Mouse (Mus musculus) layer of hippocampus, postnatal 10 days (tissue): ENCODE data around the gene Cdhr3. TPM values are rescaled to one million over a fixed set of nuclear protein-coding genes. Genes with fewer than 3 reads are reported as not detected.
"Not testable (repeated sequence)": the region's sequence is repeated elsewhere in the genome, so short reads cannot be mapped to it uniquely, and the experiment has no call there.

Source experiments
- DNase-seq, 2 experiments: peaks; one replicate each; pipeline ENCODE4 v3.0.0; 2021; ENCODE audit warnings: low spot score in 2 of 2
- microRNA-seq, 2 experiments: library from miRNA; unstranded; fragments of <30 nt; microRNA quantifications; one replicate each; pipeline ENCODE4 v1.2.0; 2021
- total RNA-seq, 2 experiments: library from RNA; stranded (reverse); gene quantifications; 2 replicates each; pipeline ENCODE4 v1.2.3; 2021

Cdhr3 gene
- total RNA-seq, 2 experiments from 2014 or later = 1.2 to 2.5 TPM

DNA sequence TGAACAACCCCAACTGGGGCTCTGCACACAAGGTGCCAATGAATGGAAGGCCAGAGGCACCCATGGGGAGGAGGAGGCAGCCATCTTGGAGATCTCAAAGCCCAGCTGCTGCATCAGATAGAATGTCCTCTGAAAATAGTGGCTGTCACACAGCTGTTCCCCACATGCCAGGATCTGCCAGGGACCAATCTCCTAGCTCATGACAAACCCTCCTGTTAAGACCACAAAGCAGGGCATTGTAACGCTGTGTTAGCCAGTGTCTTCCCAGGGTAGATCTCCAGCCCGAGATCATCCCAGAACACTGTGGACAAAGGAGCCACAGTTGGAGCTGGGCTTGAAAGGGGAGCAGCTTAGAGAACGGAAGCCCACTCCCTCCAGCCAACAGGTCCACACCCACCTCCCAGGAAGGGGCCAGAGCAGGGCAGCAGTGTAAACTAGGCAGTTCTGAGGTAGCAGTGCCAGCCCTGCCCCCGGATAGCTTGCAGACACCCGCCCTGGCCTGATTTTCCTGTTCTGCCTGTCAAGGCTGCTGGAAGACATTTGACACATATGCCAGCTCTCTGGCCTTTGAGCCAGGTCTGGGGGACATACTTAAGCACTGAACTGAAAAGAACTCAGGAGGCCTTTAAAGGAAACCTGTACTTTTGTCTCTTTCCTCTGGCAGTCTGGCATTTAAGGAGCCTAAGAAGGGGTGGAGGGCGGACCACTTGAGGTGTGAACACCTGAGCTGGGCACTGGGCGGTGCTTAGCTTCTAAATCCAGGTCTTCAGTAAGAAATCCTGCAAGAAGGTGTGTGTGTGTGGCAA is 84.2 kb downstream of the Cdhr3 start:
- no peak for DNase-seq

DNA sequence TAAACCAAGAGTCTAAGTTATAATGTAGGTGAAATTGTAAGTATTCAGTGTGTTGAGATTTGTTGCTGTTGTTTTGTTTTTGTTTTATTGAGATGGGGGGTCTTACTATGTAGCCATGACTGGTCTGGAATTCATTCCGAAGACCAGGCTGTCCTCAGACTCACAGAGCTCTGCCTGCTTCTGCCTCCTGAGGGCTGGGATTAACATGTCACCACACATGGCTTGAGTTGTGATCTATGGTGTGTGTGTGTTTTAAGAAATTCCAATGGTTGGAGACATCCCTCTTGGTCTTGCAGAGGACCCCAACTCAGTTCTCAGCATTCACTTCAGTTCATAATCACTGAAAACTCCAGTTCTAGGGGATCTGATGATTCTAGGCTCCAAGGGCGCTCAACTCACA is 85.5 kb downstream of the Cdhr3 start:
- no peak for DNase-seq

DNA sequence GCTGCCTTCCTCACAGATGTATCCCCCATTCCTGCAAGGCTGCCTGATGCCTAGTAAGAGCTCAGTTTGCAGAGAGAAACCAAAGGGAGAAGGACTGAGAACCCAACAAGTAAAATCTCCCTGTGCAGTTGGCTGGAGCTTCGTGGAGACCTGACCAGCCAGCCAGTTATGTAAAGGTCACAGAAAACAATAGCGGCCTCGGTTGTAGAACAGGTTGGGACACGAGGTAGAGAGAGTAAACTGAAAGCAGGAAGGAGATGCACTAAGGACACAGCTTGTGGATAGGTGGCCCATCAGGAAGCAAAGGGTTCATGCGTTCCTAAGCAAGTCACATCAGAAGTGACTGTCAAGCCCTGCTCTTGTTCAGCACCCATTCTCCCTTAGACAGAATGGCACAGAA is 86.8 kb downstream of the Cdhr3 start:
- DNase-seq = no peak

DNA sequence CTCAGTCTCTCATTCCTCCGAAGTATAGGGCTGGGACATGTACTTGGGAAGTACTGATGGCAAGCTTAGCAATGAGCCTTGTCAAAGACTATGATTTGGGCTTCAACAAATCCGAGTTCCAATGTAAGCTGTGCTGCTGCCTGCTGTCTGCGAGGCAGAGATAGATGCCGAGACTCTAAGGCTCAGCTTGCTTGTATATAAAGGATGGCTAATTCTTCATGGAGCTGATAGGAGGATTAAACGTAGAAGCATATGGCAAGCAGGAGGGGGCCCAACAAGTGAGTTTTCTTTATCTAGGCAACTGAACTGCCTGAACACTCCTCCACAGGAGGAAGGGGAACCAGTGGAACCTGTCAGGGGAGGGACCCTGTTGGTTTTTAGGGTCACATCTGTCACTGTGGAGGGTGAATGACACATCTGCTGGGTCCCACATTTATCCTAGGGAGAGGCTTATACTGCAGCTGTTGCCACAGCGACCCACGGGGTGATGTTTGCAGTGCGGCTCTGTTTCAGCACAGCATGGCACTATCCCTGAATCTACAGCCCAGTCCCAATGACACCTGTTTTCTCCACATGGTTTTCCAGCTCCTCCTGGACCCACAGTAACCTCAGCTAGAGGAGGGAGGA is 89.2 kb downstream of the Cdhr3 start:
- no peak for DNase-seq

DNA sequence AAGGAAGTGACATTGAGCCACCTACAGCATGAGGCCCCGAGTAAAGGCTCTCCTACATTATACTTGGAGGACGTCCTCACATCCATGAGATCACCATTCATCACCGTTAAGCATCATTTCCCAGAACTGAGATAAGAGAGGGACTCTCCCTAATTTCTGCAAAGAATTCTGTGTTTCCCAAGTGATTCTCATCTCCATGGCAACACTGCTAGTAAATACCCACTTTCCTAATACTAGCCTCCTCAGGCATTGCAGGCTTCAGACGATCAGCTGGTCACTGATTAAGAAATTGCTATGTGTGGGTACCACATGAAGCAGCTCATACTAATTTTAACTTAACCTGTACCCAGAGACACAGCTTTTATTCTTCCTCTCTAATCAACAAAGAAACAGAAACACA is 92.3 kb downstream of the Cdhr3 start:
- DNase-seq = no peak

DNA sequence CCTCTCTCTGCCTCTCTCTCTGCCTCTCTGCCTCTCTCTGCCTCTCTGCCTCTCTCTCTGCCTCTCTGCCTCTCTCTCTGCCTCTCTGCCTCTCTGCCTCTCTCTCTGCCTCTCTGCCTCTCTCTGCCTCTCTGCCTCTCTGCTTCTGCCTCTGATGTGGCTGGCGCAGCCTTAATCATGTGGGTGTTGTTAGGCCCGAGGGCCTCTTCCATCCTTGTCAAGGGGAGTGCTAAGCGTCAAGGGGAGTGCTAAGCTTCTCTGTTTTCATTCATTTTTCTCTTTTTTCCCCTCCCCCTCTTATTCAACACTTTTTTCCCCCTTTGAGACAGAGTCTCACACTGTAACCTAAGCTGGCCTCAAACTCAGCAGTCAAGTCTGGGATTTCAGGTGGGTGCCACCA is 92.9 kb downstream of the Cdhr3 start:
- DNase-seq = not testable (repeated sequence)

DNA sequence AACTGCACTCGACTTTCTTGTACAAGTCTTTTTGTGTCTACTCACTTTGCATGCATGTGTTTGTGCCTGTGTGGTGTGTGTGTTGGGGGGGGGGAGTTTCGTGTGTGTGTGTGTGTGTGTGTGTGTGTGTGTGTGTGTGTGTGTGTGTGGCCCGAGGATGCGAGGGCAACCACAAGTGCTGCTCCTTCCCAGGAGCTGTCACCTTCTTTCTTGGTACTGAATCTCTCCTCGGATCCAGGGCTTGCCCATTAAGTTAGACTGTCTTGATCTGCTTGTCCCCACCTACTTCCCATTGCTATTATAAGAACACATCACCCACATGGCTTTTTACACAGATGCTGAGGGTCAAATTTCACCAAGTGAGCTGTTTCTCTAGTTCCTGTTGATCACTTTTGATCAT is 93.9 kb downstream of the Cdhr3 start:
- no peak for DNase-seq

DNA sequence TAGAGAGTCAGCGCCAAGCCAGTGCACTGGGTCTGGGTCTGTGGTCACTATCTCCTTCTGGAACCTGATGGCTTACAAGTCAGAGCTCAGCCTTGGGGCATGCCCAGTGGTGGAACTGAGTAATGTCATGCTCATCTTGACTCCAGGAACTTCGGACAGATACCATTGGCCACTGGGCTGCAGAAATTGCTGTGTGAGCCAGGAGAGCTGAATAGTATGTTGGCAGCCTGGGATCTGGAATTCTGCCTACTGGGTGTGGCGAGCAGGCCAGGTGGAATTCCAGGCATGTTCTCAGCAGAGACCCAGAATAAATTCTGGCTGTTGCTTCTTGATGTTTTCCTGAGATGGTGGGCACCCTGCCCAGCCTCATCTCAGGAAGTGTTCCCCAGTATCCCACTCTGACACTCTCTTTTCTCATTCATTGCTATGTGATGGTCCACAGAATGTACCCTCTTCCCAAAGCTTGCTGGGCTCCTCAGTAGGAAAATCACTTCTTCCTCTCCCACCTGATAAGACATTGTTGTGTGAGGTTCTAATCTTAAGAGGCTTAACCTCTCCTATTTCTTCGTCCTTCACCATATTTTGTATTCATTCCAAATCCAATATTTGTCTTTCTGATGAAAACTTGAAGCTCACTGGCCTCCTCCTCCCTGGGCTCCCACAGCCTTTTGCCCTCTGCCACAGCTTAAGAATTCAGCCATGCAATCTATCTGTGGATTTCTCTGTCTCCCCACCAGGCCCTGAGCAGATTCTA is 97.4 kb downstream of the Cdhr3 start:
- no peak for DNase-seq

DNA sequence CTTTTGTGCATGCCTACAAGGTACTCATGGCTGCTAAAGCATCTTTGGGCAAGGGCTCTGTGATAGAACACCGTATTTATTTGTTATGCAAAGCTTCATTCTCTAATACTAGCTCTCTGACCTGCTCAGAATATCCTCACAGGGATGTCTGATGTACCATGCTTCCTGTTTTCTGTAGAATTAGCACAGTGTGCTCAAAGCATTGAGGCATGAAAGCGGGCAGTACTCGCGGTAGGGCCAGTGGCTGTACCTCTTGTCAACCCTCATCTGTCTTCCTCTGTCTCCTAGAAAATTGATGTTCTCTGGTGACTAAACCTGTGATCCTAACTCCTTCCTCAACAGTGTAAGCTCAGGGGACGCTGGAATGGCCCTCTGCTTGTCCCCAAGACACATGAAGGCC is 98.6 kb downstream of the Cdhr3 start:
- DNase-seq = no peak

DNA sequence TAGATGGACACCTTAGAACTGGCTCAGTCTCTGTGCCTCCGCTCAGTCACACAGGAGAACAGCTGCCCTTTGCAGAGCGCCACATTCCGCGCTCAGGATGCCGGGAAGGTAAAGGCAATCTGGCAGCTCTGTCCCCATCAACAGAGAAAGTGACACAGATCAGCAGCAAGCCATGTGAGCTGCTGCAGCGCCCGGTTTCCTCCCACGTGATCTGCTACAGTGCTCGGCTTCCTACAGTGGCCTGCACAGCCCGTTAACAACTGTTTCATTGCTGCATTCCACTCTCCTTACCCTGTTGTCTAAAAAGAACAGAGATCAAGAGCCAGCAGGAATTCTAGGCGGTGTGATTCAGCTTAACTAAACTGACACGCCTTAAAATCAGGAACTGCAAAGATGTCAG is 102.9 kb downstream of the Cdhr3 start:
- no peak for DNase-seq

DNA sequence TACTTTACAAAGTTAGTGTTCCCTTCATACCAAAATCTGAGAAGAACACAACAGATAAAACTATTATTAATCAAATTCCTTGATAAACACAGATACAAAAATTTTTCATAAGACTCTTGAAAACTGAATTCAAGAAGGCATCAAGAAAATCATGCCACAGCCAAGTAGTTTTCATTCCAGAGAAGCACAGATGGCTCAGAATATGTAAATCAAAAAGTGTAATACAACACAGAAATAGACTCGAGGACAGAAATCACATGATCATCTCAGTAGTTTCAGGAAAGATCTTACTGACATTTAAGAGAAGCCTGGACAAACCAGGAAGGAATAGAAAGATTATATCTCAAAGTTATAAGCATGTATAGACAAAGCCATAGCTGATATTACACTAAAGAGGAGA is 106.4 kb downstream of the Cdhr3 start:
- DNase-seq = no peak

Small RNA genes within 50 kb of the gene (microRNA-seq; reads per million reads assigned to microRNA genes)
- gene Gm22904 = 0 reads per million in 2 experiments

Other genes starting within 250 kb of the Cdhr3 start
- gene Sypl, start 139.0 kb downstream of the Cdhr3 start, total RNA-seq = 10 to 100 TPM; 35.6 to 35.7 TPM
- 10 to 100 TPM; 46.1 to 49.8 TPM for gene Atxn7l1, start 54.8 kb upstream of the Cdhr3 start, total RNA-seq